Mouse (Mus musculus) embryonic facial prominence, embryonic 11.5 days (tissue): ENCODE data around the gene Wwox. TPM values are rescaled to one million over a fixed set of nuclear protein-coding genes. Genes with fewer than 3 reads are reported as not detected.
A peak's percentile ranks its signal among the peaks of the same experiment; 100 is the strongest.

Source experiments
- ATAC-seq: fragments of 200-750 bp; cut with Nextera tagmentation; replicated peaks from 2 replicates; pipeline ENCODE4 v1.8.0; 2017; ENCODE audit warnings: low read depth; ENCODE audit not compliant: insufficient number of reproducible peaks, low FRiP score, low TSS enrichment
- DNase-seq: peaks from one replicate; pipeline ENCODE4 v3.0.0-alpha.2; 2015; ENCODE audit warnings: low spot score
- H3K27ac ChIP-seq: fragments of 300-500 bp; sonication (generic); replicated peaks from 2 replicates; pipeline ENCODE4 v1.5.1; 2014; ENCODE audit warnings: mild to moderate bottlenecking, low read depth, low read length, control low read depth
- H3K27me3 ChIP-seq: fragments of 300-500 bp; sonication (generic); 2 replicates; pipeline ENCODE4 v1.6.1; 2014; ENCODE audit warnings: mild to moderate bottlenecking, low read length, moderate library complexity, mixed read lengths; ENCODE audit not compliant: control insufficient read depth, insufficient read depth
- H3K36me3 ChIP-seq: fragments of 300-500 bp; sonication (generic); replicated peaks from 2 replicates; pipeline ENCODE4 v1.6.1; 2014; ENCODE audit warnings: low read depth, mild to moderate bottlenecking, low read length, moderate library complexity, mixed read lengths; ENCODE audit not compliant: control insufficient read depth, insufficient read depth
- H3K4me1 ChIP-seq: fragments of 300-500 bp; sonication (generic); 2 replicates; pipeline ENCODE4 v1.6.1; 2014; ENCODE audit warnings: low read length, mixed read lengths; ENCODE audit not compliant: control insufficient read depth, insufficient read depth
- H3K4me2 ChIP-seq: fragments of 300-500 bp; sonication (generic); 2 replicates; pipeline ENCODE4 v1.6.1; 2014; ENCODE audit warnings: low read depth, mild to moderate bottlenecking, control low read depth, low read length, moderate library complexity
- H3K4me3 ChIP-seq: fragments of 300-500 bp; sonication (generic); 2 replicates; pipeline ENCODE4 v1.5.1; 2014; ENCODE audit warnings: low read depth, low read length, control low read depth
- H3K9ac ChIP-seq: fragments of 300-500 bp; sonication (generic); replicated peaks from 2 replicates; pipeline ENCODE4 v1.6.1; 2014; ENCODE audit warnings: mild to moderate bottlenecking, control low read depth, low read length
- H3K9me3 ChIP-seq: fragments of 300-500 bp; sonication (generic); replicated peaks from 2 replicates; pipeline ENCODE4 v1.6.1; 2016; ENCODE audit warnings: mild to moderate bottlenecking, low read length, inconsistent platforms, mixed read lengths; ENCODE audit not compliant: control insufficient read depth
- WGBS: fragments of 180-500 bp; shearing (Covaris S2); extraction: QIAGEN DNeasy Blood & Tissue Kit; methylation state at CpG from one replicate; pipeline ENCODE4 v1.1.7; 2014; 5-methylcytosine and 5-hydroxymethylcytosine counted together
- polyA plus RNA-seq: library from polyadenylated mRNA; unstranded; fragments of >200 nt; fragmentation: Nextera tagmentation; extraction: Ambion mirVana; gene quantifications from 2 replicates; pipeline ENCODE4 v1.2.1, GENCODE M21; 2014

Gene Wwox
- polyA plus RNA-seq, 1 experiment from 2014 or later: 7.2 TPM

DNA sequence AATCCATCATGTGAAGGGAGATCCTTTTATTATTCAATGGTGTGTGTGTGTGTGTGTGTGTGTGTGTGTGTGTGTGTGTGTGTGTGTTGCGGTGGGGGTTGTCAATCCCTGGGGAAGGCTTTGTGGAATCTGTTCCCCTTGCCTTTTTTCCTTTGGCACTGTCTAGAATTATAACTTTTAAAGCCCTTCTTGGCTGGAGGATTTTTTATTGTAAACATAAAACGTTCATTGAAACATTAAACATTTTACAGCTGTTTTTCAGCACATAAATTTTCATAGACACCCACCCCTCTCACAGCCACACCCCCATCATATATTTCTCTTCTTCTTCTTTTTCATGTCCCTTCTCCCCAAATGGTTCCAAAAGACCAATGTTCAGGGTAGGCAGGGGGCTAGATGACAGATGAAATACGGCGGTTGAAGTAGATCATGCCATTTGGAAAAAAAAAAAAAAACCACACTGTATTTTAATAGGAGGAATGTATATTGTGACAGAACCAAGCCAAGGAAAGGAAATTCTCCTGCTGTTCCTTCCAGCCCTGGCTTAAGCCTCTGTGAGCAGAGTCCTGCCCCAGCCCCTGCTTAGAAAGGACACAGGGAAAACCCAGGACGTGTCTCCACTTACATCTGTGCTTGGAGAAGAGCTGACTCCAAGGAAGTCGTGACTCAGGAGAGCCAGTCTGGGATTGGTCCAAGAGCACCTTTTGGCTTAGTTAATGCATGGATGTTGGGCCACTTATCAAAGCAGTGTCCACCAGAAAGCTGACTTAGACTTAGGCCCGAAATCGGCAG, 517.1 kb downstream of the Wwox start:
- Histone ChIP-seq H3K36me3 (no peaks in the 10 kb centered on the region), H3K27me3 (no peaks in the 10 kb centered on the region), H3K27ac (no peak overlapping the region), H3K9ac (no peak overlapping the region), H3K4me2 (no peak overlapping the region), H3K4me1 (no peaks in the 10 kb centered on the region), H3K4me3 (no peak overlapping the region), H3K9me3 (no peaks in the 10 kb centered on the region)
- WGBS: 84% methylated on average over 8 of the region's 8 CpGs
- ATAC-seq (no peak), DNase-seq (no peak)

DNA sequence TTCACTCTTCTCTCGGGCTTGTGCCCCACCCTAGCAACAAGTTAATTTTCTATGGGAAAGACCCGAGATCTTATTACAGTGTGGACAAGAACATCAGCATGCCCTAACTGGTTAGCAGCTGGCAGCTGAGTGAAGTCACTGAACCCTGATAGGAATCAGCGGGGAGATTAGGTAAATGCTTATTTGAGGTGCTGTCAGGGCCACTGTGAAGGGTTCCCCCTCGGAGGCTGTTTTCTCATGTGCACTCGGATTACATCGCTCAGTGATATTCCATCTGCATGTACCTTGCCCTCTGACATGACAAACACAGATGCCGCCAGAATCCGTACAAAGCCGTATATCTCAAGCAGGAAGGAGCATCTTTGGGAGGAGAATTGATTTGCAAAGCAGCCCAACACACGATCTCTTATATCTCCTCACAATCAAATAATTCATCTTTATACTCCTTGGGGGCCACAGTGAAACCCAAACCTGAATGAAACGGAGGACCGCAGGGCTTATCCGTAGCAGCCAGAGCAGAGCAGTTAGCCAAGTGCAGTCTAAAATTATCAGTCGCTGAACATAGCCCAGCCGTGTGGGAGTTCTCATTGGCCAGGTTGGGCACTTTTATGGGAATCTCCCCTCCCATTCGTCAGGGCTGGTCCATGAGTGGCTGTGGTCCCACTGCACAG, 519.1 kb downstream of the Wwox start:
- H3K9me3 ChIP-seq: no peaks in the 10 kb centered on the region
- no peak for ATAC-seq
- H3K4me1 ChIP-seq: no peaks in the 10 kb centered on the region
- H3K27me3 ChIP-seq: no peaks in the 10 kb centered on the region
- no peak overlapping the region for H3K27ac ChIP-seq
- peak; percentile 46 for DNase-seq
- H3K9ac ChIP-seq: no peak overlapping the region
- WGBS: 58% methylated on average over 16 of the region's 16 CpGs
- H3K4me2 ChIP-seq: no peak overlapping the region
- H3K36me3 ChIP-seq: no peaks in the 10 kb centered on the region
- H3K4me3 ChIP-seq: no peak overlapping the region

DNA sequence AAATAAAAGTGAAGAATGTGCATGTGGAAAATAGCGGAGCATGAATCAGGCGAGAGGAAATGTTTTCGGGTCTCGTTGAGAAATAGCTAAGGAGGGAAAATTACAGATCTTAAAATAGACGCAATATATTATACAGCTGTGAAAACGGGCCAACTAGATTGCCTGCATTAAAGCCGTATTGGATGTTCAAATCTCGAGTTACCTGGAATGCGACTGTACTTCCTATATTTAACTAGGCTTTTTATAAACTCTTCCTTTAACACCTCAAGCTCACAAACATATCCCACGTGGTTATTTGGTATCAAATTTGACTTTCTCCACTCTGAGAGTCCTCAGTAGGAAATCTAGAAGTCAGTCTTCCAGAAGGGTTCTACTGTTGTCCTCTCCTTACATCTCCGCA, 520.0 kb downstream of the Wwox start:
- 86% methylated on average over 11 of the region's 11 CpGs for WGBS
- Histone ChIP-seq H3K9ac (no peak overlapping the region), H3K9me3 (no peaks in the 10 kb centered on the region), H3K4me1 (no peaks in the 10 kb centered on the region), H3K4me3 (no peak overlapping the region), H3K27ac (no peak overlapping the region), H3K4me2 (no peak overlapping the region), H3K36me3 (no peaks in the 10 kb centered on the region), H3K27me3 (no peaks in the 10 kb centered on the region)
- ATAC-seq (no peak), DNase-seq (no peak)

DNA sequence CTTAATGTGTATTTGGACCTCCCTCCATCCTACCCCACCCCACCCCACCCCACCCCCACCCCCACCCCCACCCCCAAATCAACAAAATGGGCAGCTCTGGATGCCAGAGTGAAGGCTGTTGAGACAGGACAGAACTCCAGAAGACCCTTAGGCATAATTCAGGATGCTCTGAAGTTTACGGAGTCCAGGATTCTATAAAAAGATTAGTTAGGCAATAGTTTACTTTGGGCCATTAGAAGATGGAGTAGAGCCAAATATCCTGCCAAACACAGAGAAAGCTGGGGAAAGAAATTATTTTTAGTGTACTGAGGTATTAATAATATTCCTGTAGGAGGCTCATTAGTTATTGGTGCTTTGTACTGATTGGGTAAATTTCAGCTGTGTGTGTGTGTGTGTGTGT, 523.0 kb downstream of the Wwox start:
- no peaks in the 10 kb centered on the region for H3K4me1 ChIP-seq
- no peaks in the 10 kb centered on the region for H3K27me3 ChIP-seq
- DNase-seq (no peak), ATAC-seq (no peak)
- H3K36me3 ChIP-seq: no peaks in the 10 kb centered on the region
- H3K27ac ChIP-seq: no peak overlapping the region
- no peak overlapping the region for H3K4me3 ChIP-seq
- H3K9ac ChIP-seq: no peak overlapping the region
- no peaks in the 10 kb centered on the region for H3K9me3 ChIP-seq
- no peak overlapping the region for H3K4me2 ChIP-seq
- 95% methylated on average over 1 of the region's 1 CpGs for WGBS

- no peak overlapping the region for H3K4me2 ChIP-seq
- ATAC-seq (no peak), DNase-seq (no peak)
- H3K4me3 ChIP-seq: no peak overlapping the region
- no peak overlapping the region for H3K9ac ChIP-seq
- no peaks in the 10 kb centered on the region for H3K27me3 ChIP-seq
- H3K36me3 ChIP-seq: no peaks in the 10 kb centered on the region
- WGBS: 92% methylated on average over 4 of the region's 4 CpGs
- H3K27ac ChIP-seq: no peak overlapping the region
- H3K9me3 ChIP-seq: no peaks in the 10 kb centered on the region
- no peaks in the 10 kb centered on the region for H3K4me1 ChIP-seq
These were observed 523.8 kb downstream of the Wwox start for GRCm38 (mm10) chr8:114963282-114963681.

DNA sequence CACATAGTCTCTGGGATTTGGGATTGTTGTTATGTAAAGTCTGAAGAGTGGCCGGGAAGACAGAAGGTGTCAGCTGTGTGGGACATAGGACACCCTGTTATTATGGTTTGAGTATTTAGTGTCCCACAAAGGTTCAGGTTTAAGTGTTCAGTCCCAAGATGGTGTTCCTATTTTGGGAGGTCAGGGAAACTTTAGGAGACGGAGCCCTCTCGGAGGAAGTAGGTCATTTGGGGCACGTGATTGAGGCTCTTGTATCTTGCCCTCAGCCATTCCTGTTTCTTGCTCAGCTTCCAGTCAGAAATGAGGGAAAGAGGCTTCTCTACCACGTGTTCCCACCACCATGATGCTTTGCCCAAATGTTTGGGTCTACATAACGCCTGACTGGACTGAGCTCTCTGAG, 524.8 kb downstream of the Wwox start:
- H3K9me3 ChIP-seq: no peaks in the 10 kb centered on the region
- no peak overlapping the region for H3K27ac ChIP-seq
- H3K4me3 ChIP-seq: no peak overlapping the region
- H3K4me2 ChIP-seq: no peak overlapping the region
- H3K4me1 ChIP-seq: no peaks in the 10 kb centered on the region
- H3K9ac ChIP-seq: no peak overlapping the region
- no peaks in the 10 kb centered on the region for H3K36me3 ChIP-seq
- DNase-seq (no peak), ATAC-seq (no peak)
- 76% methylated on average over 6 of the region's 6 CpGs for WGBS
- H3K27me3 ChIP-seq: no peaks in the 10 kb centered on the region

- no peak overlapping the region for H3K9ac ChIP-seq
- ATAC-seq: no peak
- 81% methylated on average over 4 of the region's 4 CpGs for WGBS
- no peaks in the 10 kb centered on the region for H3K36me3 ChIP-seq
- no peak overlapping the region for H3K27ac ChIP-seq
- no peak overlapping the region for H3K4me2 ChIP-seq
- H3K4me1 ChIP-seq: no peaks in the 10 kb centered on the region
- DNase-seq: no peak
- no peaks in the 10 kb centered on the region for H3K9me3 ChIP-seq
- H3K4me3 ChIP-seq: no peak overlapping the region
- no peaks in the 10 kb centered on the region for H3K27me3 ChIP-seq
These were observed 529.4 kb downstream of the Wwox start for GRCm38 (mm10) chr8:114968842-114969241.

DNA sequence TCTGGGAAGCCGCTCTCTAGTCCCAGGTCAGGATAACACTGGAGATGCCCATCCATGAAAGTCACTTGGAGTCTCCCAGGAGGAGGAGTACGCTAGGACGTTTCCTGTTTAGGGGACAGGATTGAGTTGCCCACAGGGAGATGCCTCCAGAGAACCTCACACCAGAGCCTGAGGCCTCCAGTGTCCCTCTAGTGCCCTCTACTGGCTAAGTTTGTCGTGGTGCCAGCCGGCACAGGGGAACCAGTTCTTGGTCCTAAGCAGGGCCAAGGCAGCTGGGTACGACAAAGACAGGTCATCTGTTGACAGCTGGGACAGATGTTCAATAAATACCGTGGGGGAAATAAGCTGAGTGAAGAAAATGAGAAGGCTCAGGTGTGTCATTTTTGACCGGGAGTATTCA, 531.9 kb downstream of the Wwox start:
- Histone ChIP-seq H3K27ac (no peak overlapping the region), H3K4me3 (no peak overlapping the region), H3K9ac (no peak overlapping the region), H3K4me1 (no peaks in the 10 kb centered on the region), H3K9me3 (no peaks in the 10 kb centered on the region), H3K4me2 (no peak overlapping the region), H3K27me3 (no peaks in the 10 kb centered on the region), H3K36me3 (no peaks in the 10 kb centered on the region)
- WGBS: 46% methylated on average over 8 of the region's 8 CpGs
- ATAC-seq: no peak; the same call in 1 of the 2 replicates
- peak; percentile 83 for DNase-seq
